Mouse (Mus musculus) heart, adult 11 months (tissue): ENCODE data around the gene Prkrip1.
"Not testable (repeated sequence)": the region's sequence is repeated elsewhere in the genome, so short reads cannot be mapped to it uniquely, and the experiment has no call there.

Source experiments
- DNase-seq: peaks from one replicate; pipeline ENCODE4 v3.0.0; 2022

Prkrip1 gene

GRCm38 (mm10) chr5:136160084-136160483 lies 38.7 kb downstream of the Prkrip1 start:
- peak; percentile 97 for DNase-seq

- DNase-seq, result peak; percentile 95
These were observed 43.4 kb downstream of the Prkrip1 start for GRCm38 (mm10) chr5:136155399-136155798.

GRCm38 (mm10) chr5:136152365-136152764 lies 46.4 kb downstream of the Prkrip1 start:
- DNase-seq, result peak; percentile 95

- not testable (repeated sequence) for DNase-seq
These were observed 49.6 kb downstream of the Prkrip1 start for GRCm38 (mm10) chr5:136149134-136149576.

- no peak for DNase-seq
These were observed 51.1 kb downstream of the Prkrip1 start for GRCm38 (mm10) chr5:136147704-136148103.

GRCm38 (mm10) chr5:136146936-136147335 lies 51.8 kb downstream of the Prkrip1 start:
- DNase-seq, result no peak

GRCm38 (mm10) chr5:136144606-136145430 lies 53.9 kb downstream of the Prkrip1 start:
- peak; percentile 92 for DNase-seq

GRCm38 (mm10) chr5:136143161-136143755 lies 55.5 kb downstream of the Prkrip1 start:
- DNase-seq, result no peak

GRCm38 (mm10) chr5:136142746-136143145 lies 56.0 kb downstream of the Prkrip1 start:
- no peak for DNase-seq

- DNase-seq, result peak; percentile 95
These were observed 58.7 kb downstream of the Prkrip1 start for GRCm38 (mm10) chr5:136140057-136140482.

GRCm38 (mm10) chr5:136139393-136139792 lies 59.4 kb downstream of the Prkrip1 start:
- peak; percentile 92 for DNase-seq

GRCm38 (mm10) chr5:136137658-136138274 lies 61.0 kb downstream of the Prkrip1 start:
- DNase-seq, result no peak

- no peak for DNase-seq
These were observed 62.3 kb downstream of the Prkrip1 start for GRCm38 (mm10) chr5:136136292-136136990.

- peak; percentile 99 for DNase-seq
These were observed 63.0 kb downstream of the Prkrip1 start, which contains the start of the genes Lrwd1 and Alkbh4 for GRCm38 (mm10) chr5:136135571-136136291. TSS of gene Lrwd1 (minus strand) at chr5:136136074. TSS of gene Alkbh4 (plus strand) at chr5:136136146.
